Mouse (Mus musculus) CH12F3 (cell line): ENCODE measurements around the gene Slc38a8.

Source experiments
- in situ Hi-C: fragments of 300-500 bp; cut with MboI; formaldehyde crosslinking; loops from 2 replicates; pipeline ENCODE4 v1.14.3; 2020; ENCODE audit warnings: low sequenced_read_pairs

Slc38a8 gene

DNA sequence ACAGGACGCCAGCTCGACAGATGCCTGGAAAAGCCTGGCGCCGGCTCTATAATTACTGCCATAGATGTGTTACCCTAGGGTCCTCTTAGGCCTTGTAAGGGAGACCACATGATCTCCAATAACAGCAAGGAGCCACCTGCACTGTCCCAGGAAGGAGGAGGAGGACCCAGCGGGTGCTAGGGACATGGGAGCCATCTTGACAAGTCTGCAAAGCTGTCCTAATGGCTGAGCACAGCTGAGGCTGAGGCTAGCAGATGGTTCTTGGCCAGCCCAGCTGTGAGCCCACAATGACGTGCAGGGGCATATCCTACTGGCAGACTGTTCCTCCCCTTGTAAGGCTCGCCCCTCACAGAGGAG is 61.6 kb downstream of the Slc38a8 start:
- in situ Hi-C loops, result loop anchor here (10.0 kb wide), 1 partner anchor 55 kb away; no protein-coding TSS in a partner anchor

DNA sequence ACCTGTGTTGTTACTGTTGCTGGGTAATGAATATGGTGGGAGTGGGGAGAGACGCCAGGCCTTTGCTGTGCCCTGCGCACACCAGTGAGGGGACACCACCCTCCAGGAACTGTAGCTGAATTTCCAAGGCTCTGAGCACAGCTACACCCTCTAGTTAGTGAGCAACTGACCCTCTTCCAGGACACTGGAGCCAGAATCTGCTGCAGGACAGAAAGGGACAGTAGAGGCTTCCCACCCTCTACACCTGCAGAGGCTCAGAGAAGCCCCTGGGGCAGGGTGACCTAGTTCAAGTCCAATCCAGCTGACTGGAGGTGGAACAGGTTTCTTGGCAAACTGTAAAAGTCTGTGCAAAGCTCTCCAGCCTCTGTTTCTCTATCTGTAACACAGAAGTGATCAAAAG is 62.1 kb downstream of the Slc38a8 start:
- in situ Hi-C loops, result loop anchor here (10.0 kb wide), 1 partner anchor 55 kb away; no protein-coding TSS in a partner anchor

DNA sequence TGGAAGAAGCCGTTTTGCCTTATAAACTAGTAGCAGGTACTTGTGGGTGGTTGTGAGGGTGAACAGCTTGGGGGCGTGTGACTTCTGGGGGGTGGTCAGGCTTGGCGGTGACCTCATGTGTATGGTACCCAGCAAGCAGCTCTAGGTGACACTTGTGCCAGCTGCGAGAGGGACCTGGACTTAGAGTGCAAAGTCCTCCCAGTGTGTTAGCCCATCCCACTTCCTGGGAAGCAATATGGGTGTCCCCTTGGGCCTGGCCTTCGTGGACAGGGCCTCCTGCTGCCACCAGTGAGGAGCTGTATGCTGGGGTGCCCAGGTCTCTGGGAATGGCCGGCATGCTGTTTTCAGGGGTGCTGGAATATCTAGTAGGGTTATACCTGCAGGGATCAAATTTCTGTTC is 62.6 kb downstream of the Slc38a8 start:
- in situ Hi-C loops, result loop anchor here (10.0 kb wide), 1 partner anchor 56 kb away; no protein-coding TSS in a partner anchor

DNA sequence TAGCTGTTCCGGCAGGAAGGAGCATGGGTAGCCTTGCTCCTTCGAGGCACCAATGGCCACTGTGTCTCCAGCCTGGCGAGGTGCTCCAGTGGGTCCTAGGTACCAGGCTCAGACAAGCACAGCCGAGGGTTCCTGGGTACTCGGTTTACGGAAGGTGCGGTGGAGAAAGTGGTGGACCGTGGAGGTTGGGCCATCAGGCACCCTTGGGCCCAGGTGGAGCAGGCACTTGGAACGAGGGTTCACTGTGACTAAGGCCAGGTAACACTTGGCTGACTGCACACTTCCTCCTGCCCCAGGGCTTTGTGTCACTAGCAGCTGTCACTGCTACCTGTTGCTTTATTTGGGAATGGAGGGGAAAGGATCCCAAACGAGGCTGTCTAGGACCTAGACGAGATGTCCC is 64.0 kb downstream of the Slc38a8 start:
- in situ Hi-C loops, result loop anchor here (10.0 kb wide), 1 partner anchor 57 kb away; no protein-coding TSS in a partner anchor

DNA sequence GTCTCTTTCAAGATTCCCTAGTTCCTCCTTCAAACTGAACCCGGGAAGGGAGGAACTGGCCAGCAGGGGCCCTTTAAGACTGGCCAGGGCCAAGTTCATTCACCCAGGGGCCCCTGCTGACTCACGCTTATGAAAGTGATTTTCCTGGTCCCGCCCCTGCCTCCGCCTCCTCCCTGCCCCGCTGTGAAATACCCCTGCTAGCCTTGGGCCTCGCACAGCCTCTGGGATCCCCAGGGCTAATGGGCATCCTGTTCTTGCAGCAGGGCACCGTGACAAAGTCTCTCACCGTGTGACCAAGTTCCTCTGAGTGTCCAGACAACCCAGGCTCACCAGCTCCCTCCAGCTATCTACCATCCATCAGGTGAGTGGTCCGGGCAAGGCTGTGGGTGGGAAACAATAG is 64.6 kb downstream of the Slc38a8 start:
- in situ Hi-C loops, result loop anchor here (10.0 kb wide), 1 partner anchor 58 kb away; no protein-coding TSS in a partner anchor

DNA sequence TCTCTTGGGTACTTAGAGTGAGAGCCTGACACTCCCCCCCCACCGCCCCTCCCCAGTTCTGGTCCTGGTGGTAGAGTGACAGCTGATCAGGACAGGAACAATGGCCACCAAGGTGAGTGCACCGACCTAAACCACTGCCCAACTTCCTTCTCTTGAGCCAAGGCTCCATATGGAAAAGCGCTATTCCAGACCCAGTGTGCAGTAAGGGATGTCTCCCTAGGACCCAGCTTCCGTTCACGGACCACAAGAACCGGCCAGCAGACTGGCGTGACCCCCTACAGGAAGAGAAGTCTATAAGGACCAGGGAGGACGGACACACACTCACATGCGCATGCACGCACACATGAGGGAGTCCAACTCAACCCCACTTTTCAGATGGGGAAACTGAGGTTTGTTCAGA is 65.2 kb downstream of the Slc38a8 start:
- in situ Hi-C loops, result loop anchor here (10.0 kb wide), 1 partner anchor 58 kb away; no protein-coding TSS in a partner anchor

DNA sequence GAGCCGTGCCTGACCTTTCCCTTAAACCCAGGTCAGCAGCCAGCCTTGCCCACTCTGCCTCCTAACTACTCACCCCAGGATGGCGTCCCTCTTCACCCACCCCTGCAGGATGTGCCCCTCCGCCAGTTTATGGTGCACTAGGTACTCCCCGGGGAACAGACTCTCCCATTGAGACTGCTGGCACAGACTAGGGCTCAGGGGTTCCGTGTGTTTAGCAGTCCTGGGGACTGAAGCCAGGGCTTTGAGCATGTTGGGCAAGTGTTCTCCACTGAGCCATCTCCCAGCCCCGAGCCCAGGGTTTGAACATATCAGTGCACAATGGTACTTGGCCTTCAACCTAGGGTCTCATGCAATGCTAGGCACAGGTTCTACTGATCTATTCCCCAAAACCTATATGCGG is 66.0 kb downstream of the Slc38a8 start:
- in situ Hi-C loops, result loop anchor here (10.0 kb wide), 1 partner anchor 59 kb away; no protein-coding TSS in a partner anchor

DNA sequence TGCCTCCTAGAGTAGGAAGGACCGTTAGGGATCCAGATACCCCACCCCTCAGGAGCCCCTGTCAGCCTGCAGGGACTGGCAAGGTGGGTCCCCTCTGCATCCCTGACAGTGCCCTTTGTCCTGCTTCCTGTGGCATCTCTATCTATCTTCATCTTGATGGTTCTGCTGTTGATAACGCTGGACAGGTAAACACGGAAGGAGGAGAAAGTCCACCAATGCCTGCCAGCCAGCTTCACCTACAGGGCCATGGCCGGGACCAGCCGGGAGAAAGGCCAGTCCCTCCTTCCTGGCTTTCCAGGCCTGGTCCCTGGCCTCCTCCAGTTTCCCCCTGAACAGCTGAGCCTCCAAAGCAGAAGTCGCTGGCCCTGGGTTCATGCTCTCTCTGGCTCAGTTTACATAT is 66.9 kb downstream of the Slc38a8 start:
- in situ Hi-C loops, result loop anchor here (10.0 kb wide), 1 partner anchor 60 kb away; no protein-coding TSS in a partner anchor

DNA sequence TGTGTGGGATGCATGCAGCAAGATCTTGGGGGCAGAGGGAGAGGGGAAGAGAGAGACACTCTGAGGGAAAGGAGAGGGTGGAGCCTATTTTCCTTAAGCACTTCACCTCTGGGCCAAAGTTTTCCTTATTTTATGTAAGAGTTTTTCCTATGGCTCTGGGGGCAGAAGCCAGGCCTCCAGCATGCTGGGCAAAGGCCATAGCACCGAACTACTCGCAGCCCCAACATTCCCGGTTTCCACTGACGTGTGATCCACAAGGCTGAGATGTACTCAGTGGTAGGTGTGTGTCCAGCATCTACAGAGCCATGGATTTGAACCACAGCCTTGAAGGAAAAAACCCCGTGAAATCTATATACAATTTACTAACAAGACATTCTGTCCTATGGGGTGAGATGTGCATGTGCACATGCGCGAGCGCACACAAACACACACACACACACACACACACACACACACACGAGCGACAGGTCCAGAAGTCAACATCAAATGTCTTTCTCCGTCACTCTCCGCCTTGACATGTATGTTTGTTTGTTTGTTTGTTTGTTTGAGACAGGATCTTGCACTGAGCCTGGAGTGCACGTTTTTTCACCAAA is 67.8 kb downstream of the Slc38a8 start, which contains the start of gene Osgin1:
Osgin1 (plus strand) TSS at position 543 of the 593 bp plus-strand sequence.
- in situ Hi-C loops, result loop anchor here (10.0 kb wide), 1 partner anchor 61 kb away; no protein-coding TSS in a partner anchor

DNA sequence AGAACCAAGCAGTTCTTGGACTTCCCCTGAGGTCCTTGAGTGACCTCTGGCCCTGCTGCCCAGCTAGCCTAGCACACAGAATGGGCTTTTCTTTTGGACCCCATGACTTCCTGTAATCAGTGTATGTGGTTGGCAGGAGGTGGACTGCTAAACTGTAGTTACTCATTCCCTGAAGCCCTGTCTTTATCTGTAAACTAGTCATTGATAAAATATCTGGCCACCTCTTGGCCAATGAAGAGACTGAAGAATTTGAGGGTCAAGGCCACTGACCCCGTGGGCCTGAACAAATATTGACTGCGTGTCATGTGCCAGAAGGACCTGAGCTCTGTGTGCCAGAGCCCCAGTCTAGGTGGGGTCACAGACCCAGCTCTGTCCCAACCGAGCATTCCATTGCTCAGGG is 69.1 kb downstream of the Slc38a8 start:
- in situ Hi-C loops, result loop anchor here (10.0 kb wide), 1 partner anchor 62 kb away; no protein-coding TSS in a partner anchor

DNA sequence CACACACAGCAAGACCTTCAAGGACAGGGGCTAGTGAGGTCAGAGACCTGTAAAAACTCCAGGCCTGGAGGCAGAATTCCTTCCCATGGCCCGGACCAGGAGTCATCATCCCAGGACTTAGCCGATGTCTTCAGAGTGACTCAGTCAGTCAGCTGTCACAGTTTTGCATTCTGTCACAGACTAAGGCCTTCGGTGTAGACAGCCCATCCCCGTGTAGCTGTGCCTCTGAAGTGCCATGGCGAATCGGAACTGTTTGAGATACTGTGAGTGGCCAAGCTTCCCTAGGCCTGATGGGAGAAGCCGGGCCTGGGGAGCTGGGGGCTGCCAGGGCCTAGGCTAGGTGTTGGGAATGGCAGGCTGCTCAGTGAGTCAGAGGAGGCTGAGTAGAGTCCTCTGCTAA is 70.8 kb downstream of the Slc38a8 start:
- in situ Hi-C loops, result loop anchor here (10.0 kb wide), 1 partner anchor 64 kb away; no protein-coding TSS in a partner anchor

DNA sequence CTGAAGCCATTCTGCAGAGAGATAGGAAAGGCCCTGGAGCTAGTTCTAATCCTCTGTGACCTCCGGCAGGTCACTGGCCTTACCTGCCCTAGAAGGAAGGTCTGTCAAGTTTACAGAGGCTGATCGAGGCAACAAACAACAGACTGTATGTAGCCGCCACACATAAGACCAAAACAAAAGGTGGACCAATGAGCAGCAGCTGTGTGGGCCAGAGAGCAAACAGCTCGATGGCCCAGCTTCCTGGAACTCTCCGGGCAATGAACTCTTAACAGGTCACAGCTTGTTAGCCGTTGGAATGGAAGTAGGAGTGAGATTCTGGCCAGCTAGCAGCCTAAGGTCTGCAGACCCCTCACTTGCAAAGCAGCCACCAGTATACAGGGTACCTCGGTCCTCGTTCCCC is 71.2 kb downstream of the Slc38a8 start:
- in situ Hi-C loops, result loop anchor here (10.0 kb wide), 1 partner anchor 65 kb away; no protein-coding TSS in a partner anchor
